Mouse (Mus musculus) forebrain, embryonic 12.5 days (tissue): ENCODE data around the gene Tmem38b. TPM values are rescaled to one million over a fixed set of nuclear protein-coding genes. Genes with fewer than 3 reads are reported as not detected.

Source experiments
- ATAC-seq: fragments of 200-750 bp; cut with Nextera tagmentation; 2 replicates; pipeline ENCODE4 v1.8.0; 2017; ENCODE audit warnings: moderate TSS enrichment; ENCODE audit not compliant: low FRiP score
- H3K27ac ChIP-seq: fragments of 300-500 bp; sonication (generic); 2 replicates; pipeline ENCODE4 v1.5.1; 2016; ENCODE audit warnings: mild to moderate bottlenecking
- H3K27me3 ChIP-seq: fragments of 300-500 bp; sonication (generic); 2 replicates; pipeline ENCODE4 v1.6.1; 2016; ENCODE audit warnings: mild to moderate bottlenecking
- H3K36me3 ChIP-seq: fragments of 300-500 bp; sonication (generic); replicated peaks from 2 replicates; pipeline ENCODE4 v1.6.1; 2016; ENCODE audit warnings: mild to moderate bottlenecking
- H3K4me1 ChIP-seq: fragments of 300-500 bp; sonication (generic); 2 replicates; pipeline ENCODE4 v1.6.1; 2016
- H3K4me2 ChIP-seq: fragments of 300-500 bp; sonication (generic); 2 replicates; pipeline ENCODE4 v1.6.1; 2016; ENCODE audit warnings: mild to moderate bottlenecking, moderate library complexity
- H3K4me3 ChIP-seq: fragments of 300-500 bp; sonication (generic); replicated peaks from 2 replicates; pipeline ENCODE4 v1.5.1; 2016; ENCODE audit warnings: mild to moderate bottlenecking
- H3K9ac ChIP-seq: fragments of 300-500 bp; sonication (generic); 2 replicates; pipeline ENCODE4 v1.6.1; 2016; ENCODE audit warnings: mild to moderate bottlenecking
- H3K9me3 ChIP-seq: fragments of 300-500 bp; sonication (generic); 2 replicates; pipeline ENCODE4 v1.6.1; 2016
- WGBS: fragments of 180-500 bp; shearing (Covaris S2); methylation state at CpG from one replicate; pipeline ENCODE4 v1.1.7; 2016; 5-methylcytosine and 5-hydroxymethylcytosine counted together
- polyA plus RNA-seq: library from polyadenylated mRNA; unstranded; fragments of >200 nt; fragmentation: Nextera tagmentation; extraction: Ambion mirVana; gene quantifications from 2 replicates; pipeline ENCODE4 v1.2.1, GENCODE M21; 2016

Tmem38b gene
- polyA plus RNA-seq, 1 experiment from 2014 or later: 7.7 TPM

DNA sequence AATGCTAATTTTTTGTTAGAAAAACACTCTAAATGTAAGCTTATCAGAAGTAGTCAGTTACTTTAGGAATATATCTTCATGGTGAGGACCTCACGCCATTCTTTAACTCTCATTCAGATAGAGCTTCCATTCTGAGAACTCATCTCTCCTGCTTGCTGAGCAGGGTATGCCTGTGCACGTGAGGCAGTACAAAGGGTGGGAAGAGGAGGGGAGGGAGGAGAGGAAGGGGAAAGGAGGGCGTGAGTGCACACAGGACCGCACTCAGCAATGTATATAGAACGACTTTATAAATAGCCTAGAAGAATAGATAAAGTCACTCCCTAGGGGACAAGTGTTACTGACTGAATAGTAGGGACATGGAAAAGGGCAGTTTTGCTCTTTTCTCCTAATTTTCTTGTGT, 11.1 kb downstream of the Tmem38b start:
- H3K4me3 ChIP-seq: no peak overlapping the region
- no peak overlapping the region for H3K4me2 ChIP-seq
- no peaks in the 10 kb centered on the region for H3K36me3 ChIP-seq
- no peaks in the 10 kb centered on the region for H3K9me3 ChIP-seq
- 0 out of 2 replicates have a peak, but pooled peaks have one; percentile 14 for ATAC-seq
- H3K4me1 ChIP-seq: peaks cover 14% of the 10 kb centered on the region
- H3K27me3 ChIP-seq: no peaks in the 10 kb centered on the region
- H3K27ac ChIP-seq: no peak overlapping the region
- no peak overlapping the region for H3K9ac ChIP-seq
- 16% methylated on average over 5 of the region's 5 CpGs for WGBS

DNA sequence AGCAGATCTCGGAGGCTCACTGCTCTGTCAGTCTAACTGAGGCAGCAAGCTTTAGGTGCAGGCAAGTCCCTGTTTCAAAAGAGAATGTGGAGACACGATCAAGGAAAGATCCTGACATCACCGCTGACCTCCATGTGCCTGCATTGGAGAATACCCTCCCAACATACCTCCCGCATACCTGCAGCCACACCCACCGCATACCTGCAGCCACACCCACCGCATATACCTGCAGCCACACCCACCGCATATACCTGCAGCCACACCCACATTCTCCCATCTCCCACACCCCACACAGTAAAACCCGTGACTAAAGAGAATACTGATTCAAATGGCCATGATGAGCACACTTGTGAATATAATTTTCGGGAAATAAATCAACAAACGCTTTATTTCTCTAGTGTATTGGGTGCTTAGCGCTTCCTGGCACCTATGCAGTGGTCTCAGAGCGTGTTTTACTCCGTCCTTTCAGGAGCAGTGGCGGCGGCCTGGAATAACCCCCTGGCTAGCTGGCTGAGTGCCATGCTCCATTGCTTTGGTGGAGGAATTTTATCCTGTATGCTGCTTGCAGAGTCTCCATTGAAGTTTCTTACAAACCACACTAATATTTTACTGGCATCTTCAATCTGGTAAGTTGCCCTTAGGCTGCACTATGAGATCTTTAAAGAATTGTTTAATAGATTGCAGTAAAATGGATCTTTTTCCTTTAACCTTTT, 14.5 kb downstream of the Tmem38b start:
- Histone ChIP-seq H3K9ac (no peak overlapping the region), H3K4me3 (no peak overlapping the region), H3K27ac (no peak overlapping the region), H3K36me3 (no peaks in the 10 kb centered on the region), H3K27me3 (no peaks in the 10 kb centered on the region), H3K9me3 (no peaks in the 10 kb centered on the region), H3K4me1 (peaks cover 4% of the 10 kb centered on the region), H3K4me2 (no peak overlapping the region)
- WGBS: 85% methylated on average over 15 of the region's 15 CpGs
- no peak for ATAC-seq

DNA sequence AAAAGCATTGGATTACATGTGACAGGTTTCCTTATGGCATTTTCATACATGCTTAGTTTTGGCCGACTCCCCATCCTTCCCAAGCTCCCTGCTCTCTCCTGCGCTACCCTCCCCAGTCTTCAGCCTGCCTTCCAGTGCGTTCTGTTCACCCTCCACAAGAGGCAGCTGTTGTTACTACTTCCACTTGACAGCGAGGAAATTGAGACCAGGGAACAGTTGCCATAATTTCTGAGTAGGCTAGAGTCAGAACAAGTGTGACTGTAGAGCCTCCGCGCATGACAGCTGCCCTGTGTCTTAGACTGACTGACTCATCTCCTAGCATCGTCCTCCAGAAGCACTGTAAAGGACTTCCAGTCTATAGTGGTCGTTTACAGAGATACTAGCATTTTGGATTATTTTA, 17.7 kb downstream of the Tmem38b start:
- ATAC-seq: no peak
- no peak overlapping the region for H3K4me2 ChIP-seq
- H3K4me1 ChIP-seq: peaks cover 3% of the 10 kb centered on the region; the same call in 1 of the 2 replicates
- H3K36me3 ChIP-seq: no peaks in the 10 kb centered on the region
- no peak overlapping the region for H3K27ac ChIP-seq
- no peak overlapping the region for H3K9ac ChIP-seq
- H3K27me3 ChIP-seq: no peaks in the 10 kb centered on the region
- WGBS: 63% methylated on average over 8 of the region's 8 CpGs
- no peaks in the 10 kb centered on the region for H3K9me3 ChIP-seq
- H3K4me3 ChIP-seq: no peak overlapping the region

DNA sequence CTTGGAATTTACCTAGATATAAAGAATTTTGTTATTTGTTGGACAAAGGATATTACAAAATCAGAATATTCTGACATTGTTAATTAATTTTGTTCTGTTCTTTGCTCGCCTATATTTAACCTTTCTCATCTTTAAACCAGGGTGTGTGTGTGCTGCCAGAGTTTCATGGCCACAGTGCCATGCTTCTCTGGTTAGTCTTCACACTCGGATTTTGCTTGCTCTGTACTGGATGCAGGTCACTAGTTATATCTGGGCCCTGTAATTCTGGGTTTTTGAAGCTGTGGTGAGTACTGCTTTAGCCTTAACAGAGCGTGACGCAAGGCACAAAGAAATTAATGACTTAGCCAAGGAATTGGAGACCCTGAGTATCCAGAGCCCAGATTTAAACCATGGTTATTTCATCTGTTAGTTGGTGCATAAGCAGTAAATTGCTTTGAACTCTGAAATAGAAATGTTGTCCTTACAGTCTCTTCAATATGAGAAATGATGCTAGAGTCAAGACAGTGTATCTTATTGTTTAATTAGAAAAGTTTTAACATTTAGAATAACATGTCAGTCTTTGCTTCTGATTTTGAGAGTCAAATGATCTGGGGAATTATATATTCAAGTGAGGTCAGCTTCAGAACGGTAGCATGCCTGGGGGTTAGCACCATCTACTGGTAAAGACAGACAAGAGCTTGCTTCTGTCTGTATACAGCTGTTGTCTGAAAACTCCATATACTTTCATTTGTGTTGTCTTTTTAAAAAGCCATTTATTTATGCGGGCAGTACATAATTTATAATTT, 19.2 kb downstream of the Tmem38b start:
- no peak overlapping the region for H3K27ac ChIP-seq
- no peak for ATAC-seq
- no peak overlapping the region for H3K4me3 ChIP-seq
- H3K36me3 ChIP-seq: no peaks in the 10 kb centered on the region
- peaks cover 3% of the 10 kb centered on the region; the same call in 1 of the 2 replicates for H3K4me1 ChIP-seq
- no peaks in the 10 kb centered on the region for H3K27me3 ChIP-seq
- H3K9ac ChIP-seq: no peak overlapping the region
- 46% methylated on average over 6 of the region's 6 CpGs for WGBS
- no peak overlapping the region for H3K4me2 ChIP-seq
- H3K9me3 ChIP-seq: no peaks in the 10 kb centered on the region

DNA sequence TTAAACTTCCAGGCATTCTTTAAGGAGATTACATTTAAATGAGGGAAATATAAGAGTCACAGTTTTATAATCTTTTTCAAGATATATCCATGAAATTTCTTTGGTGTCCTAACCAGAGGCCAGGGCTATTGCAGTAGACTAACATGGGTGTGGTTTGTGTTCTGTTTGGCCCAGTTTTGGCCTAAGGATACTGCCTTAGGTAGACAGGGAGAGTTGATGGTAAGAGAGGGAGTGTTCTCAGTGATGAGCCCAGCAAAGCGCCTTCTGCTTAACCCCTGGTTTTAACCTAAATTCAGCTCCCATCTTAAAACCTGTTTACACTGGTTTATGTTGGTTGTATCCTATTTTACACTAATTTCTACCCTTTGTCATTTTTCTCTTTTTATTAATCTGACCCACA, 19.8 kb downstream of the Tmem38b start:
- Histone ChIP-seq H3K4me1 (no peaks in the 10 kb centered on the region; the same call in 1 of the 2 replicates), H3K4me3 (no peak overlapping the region), H3K27me3 (no peaks in the 10 kb centered on the region), H3K4me2 (no peak overlapping the region), H3K9me3 (no peaks in the 10 kb centered on the region), H3K36me3 (no peaks in the 10 kb centered on the region), H3K27ac (no peak overlapping the region), H3K9ac (no peak overlapping the region)
- WGBS: 83% methylated on average over 1 of the region's 1 CpGs
- no peak for ATAC-seq

DNA sequence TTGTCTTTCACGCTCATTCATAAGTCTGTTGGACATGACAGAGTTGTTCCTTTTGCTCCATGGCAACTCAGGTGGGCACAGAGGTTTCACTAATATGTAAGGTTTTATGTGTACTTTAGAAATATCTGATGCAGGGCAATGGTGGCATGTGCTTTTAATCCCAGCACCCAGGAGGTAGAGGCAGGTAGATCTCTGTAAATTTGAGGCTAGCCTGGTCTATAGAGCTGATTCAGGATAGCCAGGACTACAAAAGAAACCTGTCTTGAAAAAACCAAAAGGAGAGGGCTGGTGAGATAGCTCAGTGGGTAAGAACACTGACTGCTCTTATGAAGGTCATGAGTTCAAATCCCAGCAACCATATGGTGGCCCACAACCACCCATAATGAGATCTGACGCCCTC, 20.5 kb downstream of the Tmem38b start:
- Histone ChIP-seq H3K4me2 (no peak overlapping the region), H3K9ac (no peak overlapping the region), H3K27me3 (no peaks in the 10 kb centered on the region), H3K36me3 (0 out of 2 replicates have a peak, but pooled peaks cover 3% of the 10 kb centered on the region), H3K4me3 (no peak overlapping the region), H3K9me3 (no peaks in the 10 kb centered on the region), H3K27ac (no peak overlapping the region), H3K4me1 (no peaks in the 10 kb centered on the region; the same call in 1 of the 2 replicates)
- WGBS: 58% methylated on average over 2 of the region's 2 CpGs
- no peak for ATAC-seq

DNA sequence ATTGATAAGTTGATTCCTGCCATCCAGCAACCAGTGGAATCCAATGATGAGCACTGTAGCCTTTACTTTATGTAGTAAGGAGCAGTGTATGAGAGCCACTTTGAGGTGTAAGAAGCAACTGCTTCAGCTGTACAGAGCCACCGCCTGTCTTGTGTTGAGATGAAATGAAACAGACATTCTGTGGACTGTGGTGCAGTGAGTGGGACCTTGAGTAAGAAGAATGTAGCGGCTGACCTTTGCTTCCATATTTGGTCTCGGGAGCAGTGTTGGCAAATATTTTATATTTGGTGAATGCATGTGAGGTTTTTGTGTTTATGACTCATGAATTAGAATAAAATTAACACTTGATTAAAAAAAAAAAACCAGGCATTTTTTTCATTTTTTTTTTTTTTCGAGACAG, 21.7 kb downstream of the Tmem38b start:
- Histone ChIP-seq H3K4me3 (no peak overlapping the region), H3K27ac (no peak overlapping the region), H3K9me3 (no peaks in the 10 kb centered on the region), H3K36me3 (peaks cover 3% of the 10 kb centered on the region; the same call in 1 of the 2 replicates), H3K4me1 (no peaks in the 10 kb centered on the region; the same call in 1 of the 2 replicates), H3K27me3 (no peaks in the 10 kb centered on the region), H3K9ac (no peak overlapping the region), H3K4me2 (no peak overlapping the region)
- WGBS: 91% methylated on average over 4 of the region's 4 CpGs
- ATAC-seq: no peak

DNA sequence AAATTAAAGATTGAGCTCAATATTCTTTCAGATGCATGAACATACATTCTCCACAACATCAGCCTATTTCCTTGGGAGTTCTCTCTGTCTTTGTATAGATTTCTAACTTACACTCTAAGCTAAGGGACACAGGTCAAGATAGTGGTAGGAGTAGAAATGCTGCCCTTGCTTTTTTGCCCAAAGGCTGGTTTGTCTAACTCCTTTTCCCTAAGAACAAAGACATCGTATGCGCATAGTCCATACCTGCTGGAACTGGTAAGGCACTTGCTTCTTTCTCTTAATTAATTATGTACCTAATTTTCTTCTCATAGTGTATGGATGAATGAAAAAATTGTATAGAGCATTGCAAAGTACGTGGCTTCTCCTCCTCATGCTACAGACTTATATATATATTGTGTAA, 22.5 kb downstream of the Tmem38b start:
- Histone ChIP-seq H3K36me3 (peaks cover 3% of the 10 kb centered on the region; the same call in 1 of the 2 replicates), H3K4me3 (no peak overlapping the region), H3K9me3 (no peaks in the 10 kb centered on the region), H3K4me1 (no peaks in the 10 kb centered on the region; the same call in 1 of the 2 replicates), H3K4me2 (no peak overlapping the region), H3K27ac (no peak overlapping the region), H3K9ac (no peak overlapping the region), H3K27me3 (no peaks in the 10 kb centered on the region)
- ATAC-seq: no peak
- WGBS: 91% methylated on average over 3 of the region's 3 CpGs

DNA sequence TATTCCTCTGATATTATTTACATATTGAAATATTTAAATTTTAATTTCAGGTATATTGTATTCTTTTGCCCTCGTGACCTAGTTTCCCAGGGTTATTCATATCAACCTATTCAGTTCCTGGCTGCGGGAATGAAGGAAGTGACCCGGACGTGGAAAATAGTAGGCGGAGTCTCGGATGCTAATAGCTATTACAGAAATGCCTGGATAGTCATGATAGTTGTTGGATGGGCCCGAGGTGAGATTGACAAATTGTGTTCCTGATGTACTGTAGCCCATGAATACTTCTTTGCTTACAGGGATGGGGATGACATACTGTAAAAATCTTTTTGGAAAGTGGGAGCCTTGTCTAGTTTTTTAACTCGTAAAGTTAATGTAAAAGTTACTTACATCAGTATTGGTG, 23.0 kb downstream of the Tmem38b start:
- Histone ChIP-seq H3K27me3 (no peaks in the 10 kb centered on the region), H3K9me3 (no peaks in the 10 kb centered on the region), H3K4me1 (no peaks in the 10 kb centered on the region; the same call in 1 of the 2 replicates), H3K27ac (no peak overlapping the region), H3K4me2 (no peak overlapping the region), H3K4me3 (no peak overlapping the region), H3K9ac (no peak overlapping the region), H3K36me3 (peaks cover 3% of the 10 kb centered on the region; the same call in 1 of the 2 replicates)
- ATAC-seq: no peak
- WGBS: 94% methylated on average over 8 of the region's 8 CpGs

DNA sequence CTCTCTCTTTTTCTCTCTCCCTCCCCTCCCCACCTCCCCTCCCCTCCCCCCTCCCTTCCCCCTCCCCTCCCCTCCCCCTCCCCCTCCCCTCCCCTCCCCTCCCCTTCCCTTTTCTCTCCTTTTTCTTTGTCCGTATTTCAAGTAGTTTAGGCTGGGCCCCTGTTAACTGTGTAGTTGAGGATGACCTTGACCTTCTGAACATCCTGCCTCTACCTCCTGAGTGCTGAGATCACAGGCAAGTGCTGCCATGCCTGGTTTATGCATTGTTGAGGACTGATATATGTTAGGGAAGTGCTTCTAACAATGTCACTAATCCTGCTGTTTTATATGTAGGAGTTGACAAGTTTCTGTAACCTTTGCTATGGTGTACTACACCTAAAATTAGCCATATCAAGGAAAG, 24.0 kb downstream of the Tmem38b start:
- no peaks in the 10 kb centered on the region for H3K9me3 ChIP-seq
- no peak for ATAC-seq
- H3K36me3 ChIP-seq: peaks cover 3% of the 10 kb centered on the region; the same call in 1 of the 2 replicates
- no peaks in the 10 kb centered on the region; the same call in 1 of the 2 replicates for H3K4me1 ChIP-seq
- no peaks in the 10 kb centered on the region for H3K27me3 ChIP-seq
- no peak overlapping the region for H3K9ac ChIP-seq
- H3K27ac ChIP-seq: no peak overlapping the region
- H3K4me2 ChIP-seq: no peak overlapping the region
- H3K4me3 ChIP-seq: no peak overlapping the region
- no CpG with 5 or more reads among the region's 1 CpGs for WGBS

DNA sequence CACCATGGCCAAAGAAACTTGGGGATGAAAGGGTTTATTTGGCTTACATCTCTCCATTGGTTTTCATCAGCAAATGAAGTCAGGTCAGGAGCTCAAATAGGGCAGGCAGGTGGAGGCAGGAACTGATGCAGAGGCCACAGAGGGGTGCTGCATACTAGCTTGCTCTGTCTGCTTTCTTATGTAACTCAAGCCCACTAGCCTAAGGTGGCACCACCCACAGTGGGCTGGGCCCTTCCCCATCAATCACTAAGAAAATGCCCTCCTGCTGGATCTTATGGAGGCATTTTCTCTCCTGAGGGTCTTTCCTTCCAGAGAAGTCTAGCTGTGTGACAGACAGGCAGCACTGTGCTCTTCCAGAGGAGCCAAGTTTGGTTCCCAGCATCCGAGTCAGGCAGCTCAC, 27.5 kb downstream of the Tmem38b start:
- Histone ChIP-seq H3K27ac (no peak overlapping the region), H3K4me1 (no peaks in the 10 kb centered on the region), H3K36me3 (peaks cover 3% of the 10 kb centered on the region; the same call in 1 of the 2 replicates), H3K27me3 (no peaks in the 10 kb centered on the region), H3K9ac (no peak overlapping the region), H3K4me2 (no peak overlapping the region), H3K9me3 (no peaks in the 10 kb centered on the region), H3K4me3 (no peak overlapping the region)
- ATAC-seq: no peak
- WGBS: 100% methylated on average over 1 of the region's 1 CpGs

DNA sequence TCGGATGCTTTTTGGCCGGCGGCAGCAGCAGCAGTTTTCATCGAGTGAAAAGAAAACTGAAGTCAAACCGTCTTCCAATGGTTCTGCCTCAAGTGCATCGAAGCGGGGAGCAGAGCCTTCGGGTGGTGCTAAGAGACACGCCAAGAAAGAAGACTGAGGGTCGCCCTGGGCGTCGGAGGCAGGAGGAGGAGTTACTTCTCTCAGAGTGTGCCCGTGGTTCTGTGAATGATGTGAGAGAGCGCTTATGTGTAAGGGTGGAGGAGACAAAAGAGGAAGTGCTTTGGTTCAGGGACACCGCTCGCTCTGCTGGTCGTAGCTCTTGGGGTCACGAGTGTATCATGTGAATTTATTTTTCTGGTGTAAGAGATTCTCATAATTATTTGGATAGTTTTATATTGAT, 34.1 kb downstream of the Tmem38b start:
- 49% methylated on average over 18 of the region's 18 CpGs for WGBS
- Histone ChIP-seq H3K27ac (no peak overlapping the region), H3K27me3 (no peaks in the 10 kb centered on the region), H3K36me3 (peaks cover 3% of the 10 kb centered on the region; the same call in 1 of the 2 replicates), H3K4me2 (no peak overlapping the region), H3K4me3 (no peak overlapping the region), H3K9me3 (no peaks in the 10 kb centered on the region), H3K4me1 (no peaks in the 10 kb centered on the region), H3K9ac (no peak overlapping the region)
- no peak for ATAC-seq
